Mouse (Mus musculus): ENCODE results near the gene Cyp4a12a. TPM values are rescaled to one million over a fixed set of nuclear protein-coding genes. Genes with fewer than 3 reads are reported as not detected.

The Cyp4a12a gene
- under 1 TPM in 1 of 2 experiments, not detected in 1; 0.18 TPM for polyA plus RNA-seq (2017; shearing (Covaris generic))

GRCm38 (mm10) chr4:115298746-115299145 lies at the start of gene Cyp4a12a:
Gene Cyp4a12a, plus strand, starts transcription at chr4:115299046.

Other genes with a start within 250 kb of the Cyp4a12a start
- under 1 TPM; 0.36 to 0.61 TPM for gene Tal1, start 242.6 kb upstream of the Cyp4a12a start, polyA plus RNA-seq (2017; shearing (Covaris generic))
- 10 to 100 TPM; 13.6 to 37.1 TPM for gene Pdzk1ip1, start 210.3 kb upstream of the Cyp4a12a start, polyA plus RNA-seq (2017; shearing (Covaris generic))
- under 1 TPM in 1 of 2 experiments, not detected in 1; 0.41 TPM for gene Cyp4x1, start 164.8 kb upstream of the Cyp4a12a start, polyA plus RNA-seq (2017; shearing (Covaris generic))
- gene Cyp4a29, start 57.0 kb upstream of the Cyp4a12a start, polyA plus RNA-seq (2017; shearing (Covaris generic)): not detected
- gene Cyp4a12b, start 112.6 kb downstream of the Cyp4a12a start, polyA plus RNA-seq (2017; shearing (Covaris generic)): not detected
- under 1 TPM in 1 of 2 experiments, not detected in 1; 0.29 TPM for gene Cyp4a30b, start 153.6 kb downstream of the Cyp4a12a start, polyA plus RNA-seq (2017; shearing (Covaris generic))
- gene Cyp4a14, start 197.1 kb downstream of the Cyp4a12a start, polyA plus RNA-seq (2017; shearing (Covaris generic)): under 1 TPM in 1 of 2 experiments, not detected in 1; 0.27 TPM
- not detected for gene Cyp4a10, start 219.2 kb downstream of the Cyp4a12a start, polyA plus RNA-seq (2017; shearing (Covaris generic))

Measured in activated CD4-positive, CD25-positive, alpha-beta regulatory T cell (primary cell).